Mouse (Mus musculus): ENCODE measurements around the gene Laptm4a. TPM values are rescaled to one million over a fixed set of nuclear protein-coding genes. Genes with fewer than 3 reads are reported as not detected.

The Laptm4a gene
- polyA plus RNA-seq, 1 experiment from 2014 or later = 215 TPM

DNA sequence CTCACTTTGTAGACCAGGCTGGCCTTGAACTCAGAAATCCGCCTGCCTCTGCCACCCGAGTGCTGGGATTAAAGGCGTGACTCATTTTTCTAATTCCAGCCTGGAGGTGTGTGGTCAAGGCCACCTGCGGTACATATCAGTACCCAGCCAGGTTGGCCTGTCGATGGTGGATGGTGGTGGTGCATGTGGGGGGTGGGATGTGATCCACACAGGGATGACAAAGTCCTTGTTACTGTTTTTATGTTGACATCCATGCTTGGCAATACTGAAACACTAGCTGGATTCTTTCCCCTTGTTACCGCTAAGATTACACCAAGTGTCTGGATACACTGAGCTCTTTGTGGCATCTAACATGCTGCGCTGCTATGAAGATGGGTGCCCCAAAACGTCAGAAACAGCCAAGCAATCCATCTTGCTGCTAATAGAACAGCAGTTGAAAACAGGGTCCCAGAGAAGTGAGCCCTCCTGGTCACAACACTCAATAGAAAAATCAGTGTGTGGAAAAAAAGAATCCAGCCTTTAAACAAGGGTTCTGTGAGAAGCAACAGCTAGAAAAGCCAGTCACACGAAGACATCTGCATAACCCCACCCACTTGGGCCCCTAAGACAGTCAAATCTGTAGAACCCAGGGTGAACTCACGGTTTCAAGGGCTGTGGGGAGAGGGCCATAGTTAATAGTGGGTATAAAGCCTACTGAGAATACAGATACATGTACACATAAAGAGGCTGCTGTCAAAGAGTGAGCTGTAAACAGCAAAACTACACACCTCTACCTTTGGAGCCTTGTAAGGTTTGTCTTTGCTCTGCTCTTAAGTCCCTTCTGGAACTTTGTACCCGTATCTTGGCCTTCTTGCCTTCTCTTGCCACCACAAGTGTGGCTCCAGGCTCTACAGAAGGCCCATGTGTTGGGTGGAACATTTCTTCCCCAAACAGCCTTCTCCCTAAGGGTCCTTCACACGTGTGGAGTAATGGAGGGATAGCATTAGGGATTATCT is 18.8 kb downstream of the Laptm4a start:
- no peak overlapping the region for H3K27ac ChIP-seq (ENCODE audit: low read depth)
- no peaks in the 10 kb centered on the region for H3K27me3 ChIP-seq (ENCODE audit: insufficient read depth, low read length)
- ATAC-seq (ENCODE audit: insufficient read depth) (no peak), DNase-seq (no peak)
- no peaks in the 10 kb centered on the region for H3K9me3 ChIP-seq (ENCODE audit: low read depth, low read length)
- H3K9ac ChIP-seq = no peak overlapping the region
- no peak for TF ChIP-seq CTCF (IDR thresholded peaks at IDR 0.05; ENCODE audit: low read depth)
- H3K4me2 ChIP-seq = no peak overlapping the region
- no peaks in the 10 kb centered on the region for H3K4me1 ChIP-seq (ENCODE audit: insufficient read depth)
- no peak overlapping the region for H3K4me3 ChIP-seq (ENCODE audit: low read depth, low read length)
- H3K36me3 ChIP-seq (ENCODE audit: insufficient read depth) = peaks cover 44% of the 10 kb centered on the region
- 62% methylated on average over 12 of the region's 12 CpGs for WGBS

DNA sequence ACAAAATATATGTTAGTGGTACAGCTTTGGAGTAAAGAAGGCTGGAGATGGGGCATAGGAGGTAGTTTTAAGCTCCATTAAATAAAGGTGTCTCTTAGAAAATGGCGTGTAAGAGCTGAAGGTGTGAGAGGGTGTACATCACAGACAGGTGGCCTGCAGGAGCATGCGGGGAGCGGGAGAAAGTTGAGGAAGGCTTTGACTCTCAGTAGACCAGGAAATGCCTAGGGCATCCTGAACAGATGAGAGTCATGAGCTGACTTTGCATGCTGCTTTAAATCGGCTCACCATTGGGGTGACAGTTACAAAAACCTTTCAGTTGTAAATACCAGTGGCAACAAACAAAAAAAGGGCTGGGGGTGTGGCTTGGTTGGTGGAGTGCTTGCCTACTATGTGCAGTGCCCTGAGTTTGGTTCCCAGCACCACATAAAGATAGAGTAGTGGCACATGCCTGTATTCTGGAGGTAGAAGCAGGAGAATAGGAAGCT is 19.7 kb downstream of the Laptm4a start:
- Histone ChIP-seq H3K4me2 (no peak overlapping the region), H3K4me3 (ENCODE audit: low read depth, low read length) (no peak overlapping the region), H3K36me3 (ENCODE audit: insufficient read depth) (peaks cover 36% of the 10 kb centered on the region), H3K9ac (no peak overlapping the region), H3K27ac (ENCODE audit: low read depth) (no peak overlapping the region), H3K4me1 (ENCODE audit: insufficient read depth) (no peaks in the 10 kb centered on the region), H3K27me3 (ENCODE audit: insufficient read depth, low read length) (no peaks in the 10 kb centered on the region), H3K9me3 (ENCODE audit: low read depth, low read length) (no peaks in the 10 kb centered on the region)
- ATAC-seq (ENCODE audit: insufficient read depth) = no peak
- DNase-seq = no peak
- no peak for TF ChIP-seq CTCF (IDR thresholded peaks at IDR 0.05; ENCODE audit: low read depth)
- 71% methylated on average over 4 of the region's 4 CpGs for WGBS

DNA sequence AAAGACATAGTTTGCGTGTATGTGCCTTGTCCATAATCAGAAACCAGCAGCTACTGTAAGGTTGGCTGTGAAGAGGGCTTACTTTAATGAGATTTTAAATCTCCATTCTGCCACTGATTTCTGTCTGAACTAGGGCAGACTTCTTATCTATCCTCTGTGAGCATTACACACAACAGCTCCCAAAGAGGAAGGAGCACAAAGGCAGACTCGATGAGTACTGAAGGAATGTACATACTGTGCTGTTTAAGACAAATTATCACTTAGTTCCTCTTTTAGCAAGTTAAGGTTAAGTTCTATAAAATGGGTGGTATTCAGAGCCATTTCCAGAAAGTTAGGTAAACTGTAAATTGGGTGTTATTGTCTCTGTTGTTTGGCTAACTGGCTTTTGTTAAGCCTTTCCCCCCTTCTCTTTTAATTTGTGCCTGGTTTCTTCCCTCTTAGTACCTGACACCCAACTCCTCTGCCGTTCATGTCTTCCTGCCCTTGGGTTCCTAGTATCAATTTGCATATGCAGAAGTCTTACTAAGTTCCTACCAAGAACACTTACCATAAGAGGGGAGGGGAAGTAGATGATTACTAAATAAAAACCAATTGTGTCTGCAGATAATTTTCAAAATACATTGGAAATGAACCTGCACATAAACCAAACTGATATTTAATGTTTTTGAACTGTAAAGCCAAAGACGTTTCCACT is 20.4 kb downstream of the Laptm4a start:
- no peaks in the 10 kb centered on the region for H3K27me3 ChIP-seq (ENCODE audit: insufficient read depth, low read length)
- H3K4me3 ChIP-seq (ENCODE audit: low read depth, low read length) = no peak overlapping the region
- no peaks in the 10 kb centered on the region for H3K9me3 ChIP-seq (ENCODE audit: low read depth, low read length)
- ATAC-seq (ENCODE audit: insufficient read depth) (no peak), DNase-seq (no peak)
- no peak overlapping the region for H3K4me2 ChIP-seq
- no peak overlapping the region for H3K27ac ChIP-seq (ENCODE audit: low read depth)
- WGBS = 57% methylated on average over 4 of the region's 4 CpGs
- H3K4me1 ChIP-seq (ENCODE audit: insufficient read depth) = no peaks in the 10 kb centered on the region
- TF ChIP-seq CTCF (IDR thresholded peaks at IDR 0.05; ENCODE audit: low read depth) = no peak
- peaks cover 29% of the 10 kb centered on the region for H3K36me3 ChIP-seq (ENCODE audit: insufficient read depth)
- no peak overlapping the region for H3K9ac ChIP-seq

DNA sequence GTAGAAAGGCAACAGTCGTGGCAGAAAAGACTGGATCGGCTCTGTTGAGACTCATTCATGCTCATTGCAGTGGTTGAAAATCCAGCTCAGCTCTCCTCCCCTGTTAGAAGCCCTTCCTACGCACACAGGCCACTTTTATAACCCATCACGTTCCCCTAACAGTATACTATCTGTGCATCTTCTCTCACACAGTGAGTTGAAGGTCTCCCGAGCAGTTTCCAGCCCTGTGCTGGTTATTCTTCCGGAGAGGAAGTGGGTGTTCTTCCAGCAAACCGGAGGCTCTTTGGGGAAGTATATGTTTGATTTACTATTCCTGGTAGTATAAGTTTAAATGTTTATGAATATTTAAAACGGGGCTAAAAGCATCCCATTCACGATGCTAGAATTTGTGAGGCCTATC is 25.7 kb downstream of the Laptm4a start:
- Histone ChIP-seq H3K4me3 (ENCODE audit: low read depth, low read length) (peak overlapping the region; percentile 48; the same call in 1 of the 2 replicates), H3K9me3 (ENCODE audit: low read depth, low read length) (no peaks in the 10 kb centered on the region), H3K9ac (peak overlapping the region; percentile 52), H3K27me3 (ENCODE audit: insufficient read depth, low read length) (no peaks in the 10 kb centered on the region), H3K27ac (ENCODE audit: low read depth) (no peak overlapping the region), H3K4me2 (peak overlapping the region; percentile 96), H3K36me3 (ENCODE audit: insufficient read depth) (no peaks in the 10 kb centered on the region), H3K4me1 (ENCODE audit: insufficient read depth) (no peaks in the 10 kb centered on the region)
- 41% methylated on average over 9 of the region's 9 CpGs for WGBS
- ATAC-seq (ENCODE audit: insufficient read depth) (no peak), DNase-seq (no peak)
- no peak for TF ChIP-seq CTCF (IDR thresholded peaks at IDR 0.05; ENCODE audit: low read depth)

DNA sequence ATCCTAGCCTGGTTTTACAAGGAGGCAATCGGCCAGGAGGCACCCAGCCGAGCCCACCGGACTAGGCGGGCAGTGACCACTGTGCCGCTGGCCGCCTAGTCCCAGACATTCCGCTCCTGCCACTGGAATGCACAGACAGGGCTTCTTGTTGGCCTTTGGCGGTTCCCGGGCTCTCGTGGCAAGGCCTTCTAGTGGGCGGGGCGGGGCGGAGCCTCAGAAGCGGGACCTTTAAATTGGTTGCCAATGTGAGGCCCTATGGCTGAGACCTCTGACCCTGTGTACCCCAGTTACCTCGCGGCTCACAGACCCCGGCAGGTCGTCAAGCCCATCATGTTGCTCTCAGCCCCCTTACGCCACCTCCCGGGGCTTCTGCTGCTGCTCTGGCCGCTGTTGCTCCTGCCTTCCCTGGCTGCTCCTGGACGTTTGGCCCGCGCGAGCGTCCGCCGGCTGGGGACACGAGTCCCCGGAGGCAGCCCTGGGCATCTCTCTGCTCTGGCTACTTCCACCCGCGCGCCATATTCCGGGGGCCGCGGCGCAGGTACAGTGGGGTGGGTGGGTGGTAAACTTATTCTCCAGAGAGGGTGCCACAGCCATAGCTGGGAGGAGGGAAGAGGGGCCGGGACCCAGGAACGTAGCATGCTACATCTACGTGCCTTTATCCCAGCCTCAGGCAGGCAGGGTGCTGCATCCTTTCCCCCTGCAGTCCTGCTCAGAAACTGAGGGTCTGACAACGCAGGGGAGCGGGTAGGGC is 26.4 kb downstream of the Laptm4a start, which contains the start of gene Matn3:
TSS of gene Matn3 (plus strand) at position 216 of the 751 bp plus-strand sequence.
- Histone ChIP-seq H3K4me2 (peak within 1 kb of the TSS; percentile 96), H3K4me1 (ENCODE audit: insufficient read depth) (no peaks in the 10 kb centered on the region), H3K27me3 (ENCODE audit: insufficient read depth, low read length) (no peaks in the 10 kb centered on the region), H3K36me3 (ENCODE audit: insufficient read depth) (no peaks in the 10 kb centered on the region), H3K9ac (peak within 1 kb of the TSS; percentile 52), H3K9me3 (ENCODE audit: low read depth, low read length) (no peaks in the 10 kb centered on the region), H3K27ac (ENCODE audit: low read depth) (no peak within 1 kb of the TSS), H3K4me3 (ENCODE audit: low read depth, low read length) (peak within 1 kb of the TSS; percentile 48)
- TF ChIP-seq CTCF (IDR thresholded peaks at IDR 0.05; ENCODE audit: low read depth) = no peak
- ATAC-seq (ENCODE audit: insufficient read depth) (peak; percentile 89), DNase-seq (peak; percentile 81)
- WGBS = under 1% methylated on average over 42 of the region's 42 CpGs

DNA sequence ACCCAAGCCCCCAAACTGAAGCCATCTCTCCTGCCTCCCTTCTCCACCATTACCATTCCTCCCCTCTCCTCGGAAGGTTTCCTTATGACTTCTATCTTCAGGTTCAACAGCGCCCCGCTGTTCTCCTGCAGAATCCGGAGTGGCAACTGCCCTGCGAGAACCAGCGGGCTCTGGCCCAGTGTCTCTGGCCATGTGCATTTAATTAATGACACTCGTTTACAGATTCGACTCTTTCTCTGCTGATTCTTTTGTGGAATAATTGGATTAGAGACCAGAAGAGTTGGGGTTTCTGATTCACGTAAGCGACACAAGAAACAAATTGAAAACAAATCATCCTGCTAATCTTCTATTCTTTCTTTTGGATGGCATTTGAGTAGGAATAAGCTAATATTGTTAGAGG is 31.7 kb downstream of the Laptm4a start:
- Histone ChIP-seq H3K36me3 (ENCODE audit: insufficient read depth) (no peaks in the 10 kb centered on the region), H3K27me3 (ENCODE audit: insufficient read depth, low read length) (no peaks in the 10 kb centered on the region), H3K4me2 (no peak overlapping the region), H3K9me3 (ENCODE audit: low read depth, low read length) (no peaks in the 10 kb centered on the region), H3K27ac (ENCODE audit: low read depth) (no peak overlapping the region), H3K4me1 (ENCODE audit: insufficient read depth) (no peaks in the 10 kb centered on the region), H3K4me3 (ENCODE audit: low read depth, low read length) (no peak overlapping the region), H3K9ac (no peak overlapping the region)
- 81% methylated on average over 10 of the region's 10 CpGs for WGBS
- no peak for DNase-seq
- TF ChIP-seq CTCF (IDR thresholded peaks at IDR 0.05; ENCODE audit: low read depth) = no peak
- no peak for ATAC-seq (ENCODE audit: insufficient read depth)

Measured in lung, embryonic 14.5 days (tissue).